Mouse (Mus musculus) bone marrow, adult 2 months (tissue): Measurements from ENCODE around the gene Sh3pxd2a. TPM values are rescaled to one million over a fixed set of nuclear protein-coding genes. Genes with fewer than 3 reads are reported as not detected.
A peak's percentile ranks its signal among the peaks of the same experiment; 100 is the strongest.

ENCODE experiments used
- H3K27ac ChIP-seq: fragments of 200-500 bp; 2 replicates; pipeline ENCODE4 v1.5.1; 2012; ENCODE audit warnings: low read depth, mild to moderate bottlenecking, control low read depth, inconsistent platforms, low read length; ENCODE audit not compliant: control insufficient read depth, poor library complexity, insufficient read depth
- H3K4me1 ChIP-seq: fragments of 200-500 bp; 2 replicates; pipeline ENCODE4 v1.6.1; 2011; ENCODE audit warnings: low read length; ENCODE audit not compliant: control insufficient read depth, insufficient read depth
- H3K4me3 ChIP-seq: fragments of 200-500 bp; replicated peaks from 2 replicates; pipeline ENCODE3; 2011; ENCODE audit warnings: mild to moderate bottlenecking, low read depth, low read length, control low read depth; ENCODE audit not compliant: control insufficient read depth
- CTCF ChIP-seq: fragments of 200-500 bp; IDR thresholded peaks from 2 replicates; pipeline ENCODE4 v1.5.1; 2011; ENCODE audit warnings: low read length, control low read depth; ENCODE audit not compliant: control insufficient read depth, insufficient read depth
- POLR2A ChIP-seq: fragments of 200-500 bp; IDR thresholded peaks from 2 replicates; pipeline ENCODE4 v1.6.1; 2011; ENCODE audit warnings: low read depth, mild to moderate bottlenecking, control low read depth, low read length, borderline replicate concordance; ENCODE audit not compliant: control insufficient read depth
- WGBS: fragments of 180-500 bp; shearing (Covaris S2); methylation state at CpG from one replicate; pipeline ENCODE4 v1.1.7; 2018; 5-methylcytosine and 5-hydroxymethylcytosine counted together
- polyA plus RNA-seq: library from polyadenylated mRNA; stranded (reverse); fragments of >200 nt; gene quantifications from 2 replicates; pipeline ENCODE4 v1.2.4, GENCODE M21; 2011; ENCODE audit warnings: low replicate concordance; ENCODE audit not compliant: missing spikeins, insufficient read depth, insufficient read length

Sh3pxd2a gene
- polyA plus RNA-seq, 1 experiment, result 8.3 TPM

- H3K27ac ChIP-seq, result peak overlapping the region; percentile 81
- peaks cover 16% of the 10 kb centered on the region for H3K4me1 ChIP-seq
- TF ChIP-seq CTCF, result no peak
- TF ChIP-seq POLR2A, result no peak
- peak overlapping the region; percentile 64 for H3K4me3 ChIP-seq
- 0% methylated on average over 3 of the region's 3 CpGs for WGBS
These were observed 44.0 kb upstream of the Sh3pxd2a start for GRCm38 (mm10) chr19:47508191-47508590.

- peaks cover 16% of the 10 kb centered on the region for H3K4me1 ChIP-seq
- H3K4me3 ChIP-seq, result peak overlapping the region; percentile 64
- TF ChIP-seq POLR2A, result no peak
- peak; percentile 45 for TF ChIP-seq CTCF
- H3K27ac ChIP-seq, result peak overlapping the region; percentile 81
- 12% methylated on average over 27 of the region's 27 CpGs for WGBS
These were observed 43.2 kb upstream of the Sh3pxd2a start for GRCm38 (mm10) chr19:47507128-47508121.

- TF ChIP-seq POLR2A (no peak), CTCF (peak; percentile 40; the same call in 1 of the 2 replicates)
- no peak overlapping the region for H3K4me3 ChIP-seq
- no peak overlapping the region for H3K27ac ChIP-seq
- no peaks in the 10 kb centered on the region; the same call in 1 of the 2 replicates for H3K4me1 ChIP-seq
- WGBS, result 70% methylated on average over 4 of the region's 4 CpGs
These were observed 39.4 kb upstream of the Sh3pxd2a start for GRCm38 (mm10) chr19:47503625-47504024.

- H3K27ac ChIP-seq, result no peak overlapping the region
- TF ChIP-seq CTCF (peak; percentile 12; the same call in 1 of the 2 replicates), POLR2A (no peak)
- H3K4me1 ChIP-seq, result no peaks in the 10 kb centered on the region; the same call in 1 of the 2 replicates
- no peak overlapping the region for H3K4me3 ChIP-seq
- 65% methylated on average over 8 of the region's 8 CpGs for WGBS
These were observed 38.4 kb upstream of the Sh3pxd2a start for GRCm38 (mm10) chr19:47502563-47502962.

GRCm38 (mm10) chr19:47500389-47501011, 36.3 kb upstream of the Sh3pxd2a start:
- Histone ChIP-seq H3K4me1 (no peaks in the 10 kb centered on the region), H3K27ac (no peak overlapping the region), H3K4me3 (no peak overlapping the region)
- WGBS, result 87% methylated on average over 11 of the region's 11 CpGs
- TF ChIP-seq POLR2A (no peak), CTCF (no peak)

- no peak overlapping the region for H3K4me3 ChIP-seq
- no peak for TF ChIP-seq CTCF
- TF ChIP-seq POLR2A, result no peak
- H3K4me1 ChIP-seq, result no peaks in the 10 kb centered on the region
- 82% methylated on average over 5 of the region's 5 CpGs for WGBS
- H3K27ac ChIP-seq, result no peak overlapping the region
These were observed 35.6 kb upstream of the Sh3pxd2a start for GRCm38 (mm10) chr19:47499841-47500240.

GRCm38 (mm10) chr19:47498942-47499341, 34.7 kb upstream of the Sh3pxd2a start:
- Histone ChIP-seq H3K4me3 (no peak overlapping the region), H3K27ac (no peak overlapping the region), H3K4me1 (no peaks in the 10 kb centered on the region)
- TF ChIP-seq POLR2A, result no peak
- TF ChIP-seq CTCF, result no peak
- 82% methylated on average over 4 of the region's 4 CpGs for WGBS

- Histone ChIP-seq H3K4me3 (no peak overlapping the region), H3K27ac (no peak overlapping the region), H3K4me1 (no peaks in the 10 kb centered on the region)
- TF ChIP-seq CTCF (no peak), POLR2A (no peak)
- WGBS, result 82% methylated on average over 6 of the region's 6 CpGs
These were observed 33.5 kb upstream of the Sh3pxd2a start for GRCm38 (mm10) chr19:47497736-47498135.
